Mouse (Mus musculus) ES-E14 (cell line): ENCODE measurements around the gene Actrt2. TPM values are rescaled to one million over a fixed set of nuclear protein-coding genes. Genes with fewer than 3 reads are reported as not detected.

Source experiments
- DNase-seq: peaks from one replicate; pipeline ENCODE4 v3.0.0-alpha.2; 2013; ENCODE audit warnings: low read depth, low spot score
- H3K27ac ChIP-seq: 2 replicates; pipeline ENCODE4 v1.5.1; 2012; ENCODE audit warnings: low read depth, mild to moderate bottlenecking, low read length, moderate library complexity, mixed read lengths; ENCODE audit not compliant: poor library complexity, insufficient read depth, severe bottlenecking
- H3K36me3 ChIP-seq: 2 replicates; pipeline ENCODE4 v1.6.1; 2012; ENCODE audit warnings: mild to moderate bottlenecking, low read length, moderate library complexity, mixed read lengths; ENCODE audit not compliant: control insufficient read depth, poor library complexity, insufficient read depth, severe bottlenecking
- H3K4me1 ChIP-seq, 2 experiments: fragments of 150-350 bp in 1 of 2; sonication (generic) in 1 of 2; 2 replicates each; pipeline ENCODE4 v1.6.1; 2012; ENCODE audit warnings: low read length in 2 of 2, mild to moderate bottlenecking in 1 of 2, mixed read lengths in 1 of 2; ENCODE audit not compliant: control insufficient read depth in 2 of 2, insufficient read depth in 2 of 2, poor library complexity in 1 of 2
- H3K4me3 ChIP-seq, 2 experiments: fragments of 150-350 bp in 1 of 2; sonication (generic) in 1 of 2; 2 replicates each; pipeline ENCODE4 v1.5.1; 2012; ENCODE audit warnings: low read length in 2 of 2, low read depth in 1 of 2, mild to moderate bottlenecking in 1 of 2, mixed read lengths in 1 of 2; ENCODE audit not compliant: insufficient read depth in 1 of 2, poor library complexity in 1 of 2, severe bottlenecking in 1 of 2
- H3K9ac ChIP-seq: 2 replicates; pipeline ENCODE4 v1.6.1; 2012; ENCODE audit warnings: low read depth, mild to moderate bottlenecking, low read length, mixed read lengths; ENCODE audit not compliant: poor library complexity, insufficient read depth, severe bottlenecking
- H3K9me3 ChIP-seq: fragments of 150-350 bp; sonication (generic); 2 replicates; pipeline ENCODE4 v1.6.1; 2012; ENCODE audit warnings: low read depth, mild to moderate bottlenecking, low read length; ENCODE audit not compliant: control insufficient read depth, insufficient read depth
- CHD2 ChIP-seq: IDR thresholded peaks from 2 replicates; pipeline ENCODE4 v1.6.1; 2014; ENCODE audit warnings: mild to moderate bottlenecking, low read depth, low read length, inconsistent platforms
- HCFC1 ChIP-seq: IDR thresholded peaks from 2 replicates; pipeline ENCODE4 v1.6.1; 2012; ENCODE audit warnings: low read length, inconsistent platforms, borderline replicate concordance; ENCODE audit not compliant: insufficient read depth
- MAFK ChIP-seq: IDR thresholded peaks from 2 replicates; pipeline ENCODE4 v1.6.1; 2014; ENCODE audit warnings: mild to moderate bottlenecking, low read depth, low read length, inconsistent platforms; ENCODE audit not compliant: insufficient read depth
- ZC3H11A ChIP-seq: IDR thresholded peaks from 2 replicates; pipeline ENCODE4 v1.6.1; 2012; ENCODE audit warnings: low read depth, mild to moderate bottlenecking, inconsistent platforms, low read length, borderline replicate concordance
- ZNF384 ChIP-seq: IDR thresholded peaks from 2 replicates; pipeline ENCODE4 v1.6.1; 2012; ENCODE audit warnings: low read depth, low read length, inconsistent platforms
- in situ Hi-C, 2 experiments: fragments of 600-800 bp; cut with MboI; formaldehyde crosslinking; loops; one replicate each; pipeline ENCODE4 v1.15.1; 2025; ENCODE audit warnings: low sequenced_read_pairs in 2 of 2, inconsistent platforms in 1 of 2; ENCODE audit not compliant: unreplicated experiment in 2 of 2
- total RNA-seq: library from RNA; depleted of rRNA; stranded (reverse); fragments of 300-350 nt; gene quantifications from 2 replicates; pipeline ENCODE4 v1.2.3, GENCODE M21; 2012; rRNA removed

Gene Actrt2
- total RNA-seq, 1 experiment: not detected

DNA sequence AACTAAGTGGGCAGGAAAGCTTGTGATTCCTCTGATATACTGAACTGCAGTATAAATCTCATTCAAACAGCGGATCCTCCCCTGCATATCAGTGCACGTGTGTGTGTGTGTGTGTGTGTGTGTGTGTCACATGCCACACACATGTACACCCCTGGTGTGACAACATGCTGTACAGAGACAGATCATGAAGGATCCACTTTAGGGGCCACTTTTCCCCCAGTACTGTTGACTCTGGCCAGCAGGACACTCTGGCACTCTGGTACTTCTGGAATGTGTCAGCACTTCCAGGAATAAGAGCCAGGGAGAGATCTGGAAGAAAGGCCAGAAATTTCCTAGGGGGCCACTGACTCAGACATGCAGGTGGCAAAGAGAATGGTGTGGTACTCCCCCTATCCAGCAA is 41.4 kb downstream of the Actrt2 start:
- TF ChIP-seq ZNF384: no peak
- TF ChIP-seq MAFK: no peak
- no peak for TF ChIP-seq HCFC1
- no peak for TF ChIP-seq CHD2
- TF ChIP-seq ZC3H11A: no peak
- Histone ChIP-seq H3K4me1 (no peaks in the 10 kb centered on the region), H3K27ac (no peak overlapping the region), H3K36me3 (no peaks in the 10 kb centered on the region), H3K9ac (no peak overlapping the region), H3K9me3 (no peaks in the 10 kb centered on the region), H3K4me3 (no peak overlapping the region)
- in situ Hi-C loops: no loop called here
- DNase-seq: no peak

- Histone ChIP-seq H3K9me3 (no peaks in the 10 kb centered on the region), H3K9ac (no peak overlapping the region), H3K4me1 (no peaks in the 10 kb centered on the region), H3K4me3 (no peak overlapping the region), H3K27ac (no peak overlapping the region), H3K36me3 (no peaks in the 10 kb centered on the region)
- DNase-seq: no peak
- in situ Hi-C loops: no loop called here
- no peak for TF ChIP-seq CHD2
- TF ChIP-seq ZNF384: no peak
- no peak for TF ChIP-seq MAFK
- TF ChIP-seq HCFC1: no peak
- no peak for TF ChIP-seq ZC3H11A
Observed at GRCm38 (mm10) chr4:154625710-154626109, 42.0 kb downstream of the Actrt2 start.

DNA sequence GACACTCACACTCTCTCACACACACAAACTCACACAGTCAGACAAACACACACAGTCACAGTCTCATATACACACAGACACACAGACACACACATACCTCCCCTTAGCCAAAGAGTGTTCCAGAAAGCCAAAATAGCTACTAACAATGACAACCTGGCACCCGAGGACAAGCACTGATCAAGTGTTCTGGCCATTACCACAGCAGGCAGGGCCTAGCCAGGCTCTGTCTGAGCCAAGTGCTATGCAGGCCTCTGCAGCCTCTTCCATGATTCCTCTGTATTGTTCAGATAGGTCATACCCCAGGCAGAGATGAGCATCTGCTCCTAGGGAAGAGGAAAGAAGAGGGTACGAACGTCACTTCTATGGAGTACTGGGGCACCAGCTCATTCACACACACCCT is 44.4 kb downstream of the Actrt2 start:
- Histone ChIP-seq H3K9ac (no peak overlapping the region), H3K4me1 (peaks cover 0 to 2% of the 10 kb centered on the region in 2 experiments; a peak in 2 of 4 replicates), H3K4me3 (no peak overlapping the region), H3K36me3 (no peaks in the 10 kb centered on the region), H3K9me3 (no peaks in the 10 kb centered on the region), H3K27ac (no peak overlapping the region)
- DNase-seq: no peak
- TF ChIP-seq CHD2 (no peak), ZNF384 (no peak), MAFK (no peak), HCFC1 (no peak), ZC3H11A (no peak)
- in situ Hi-C loops: no loop called here

GRCm38 (mm10) chr4:154622521-154622920 is 45.1 kb downstream of the Actrt2 start:
- no peaks in the 10 kb centered on the region for H3K36me3 ChIP-seq
- TF ChIP-seq ZC3H11A (no peak), HCFC1 (no peak), MAFK (no peak), CHD2 (no peak), ZNF384 (no peak)
- no peak for DNase-seq
- no peak overlapping the region for H3K9ac ChIP-seq
- in situ Hi-C loops: no loop called here
- H3K4me1 ChIP-seq: peaks cover 1 to 8% of the 10 kb centered on the region in 2 experiments; a peak in 3 of 4 replicates
- no peak overlapping the region for H3K4me3 ChIP-seq
- no peak overlapping the region for H3K27ac ChIP-seq
- H3K9me3 ChIP-seq: no peaks in the 10 kb centered on the region

Other genes starting within 250 kb of the Actrt2 start
- 3.1 and 3.2 TPM in 2 replicates for gene Prdm16, start 31.0 kb downstream of the Actrt2 start, total RNA-seq
- gene Ttc34, start 169.6 kb upstream of the Actrt2 start, total RNA-seq: 0.22 and 0.26 TPM in 2 replicates
- gene Mmel1, start 201.7 kb upstream of the Actrt2 start, total RNA-seq: 2.4 and 3.1 TPM in 2 replicates
- gene Fam213b, start 231.3 kb upstream of the Actrt2 start, total RNA-seq: 13.4 and 15.7 TPM in 2 replicates